In the genomic region with DNA sequence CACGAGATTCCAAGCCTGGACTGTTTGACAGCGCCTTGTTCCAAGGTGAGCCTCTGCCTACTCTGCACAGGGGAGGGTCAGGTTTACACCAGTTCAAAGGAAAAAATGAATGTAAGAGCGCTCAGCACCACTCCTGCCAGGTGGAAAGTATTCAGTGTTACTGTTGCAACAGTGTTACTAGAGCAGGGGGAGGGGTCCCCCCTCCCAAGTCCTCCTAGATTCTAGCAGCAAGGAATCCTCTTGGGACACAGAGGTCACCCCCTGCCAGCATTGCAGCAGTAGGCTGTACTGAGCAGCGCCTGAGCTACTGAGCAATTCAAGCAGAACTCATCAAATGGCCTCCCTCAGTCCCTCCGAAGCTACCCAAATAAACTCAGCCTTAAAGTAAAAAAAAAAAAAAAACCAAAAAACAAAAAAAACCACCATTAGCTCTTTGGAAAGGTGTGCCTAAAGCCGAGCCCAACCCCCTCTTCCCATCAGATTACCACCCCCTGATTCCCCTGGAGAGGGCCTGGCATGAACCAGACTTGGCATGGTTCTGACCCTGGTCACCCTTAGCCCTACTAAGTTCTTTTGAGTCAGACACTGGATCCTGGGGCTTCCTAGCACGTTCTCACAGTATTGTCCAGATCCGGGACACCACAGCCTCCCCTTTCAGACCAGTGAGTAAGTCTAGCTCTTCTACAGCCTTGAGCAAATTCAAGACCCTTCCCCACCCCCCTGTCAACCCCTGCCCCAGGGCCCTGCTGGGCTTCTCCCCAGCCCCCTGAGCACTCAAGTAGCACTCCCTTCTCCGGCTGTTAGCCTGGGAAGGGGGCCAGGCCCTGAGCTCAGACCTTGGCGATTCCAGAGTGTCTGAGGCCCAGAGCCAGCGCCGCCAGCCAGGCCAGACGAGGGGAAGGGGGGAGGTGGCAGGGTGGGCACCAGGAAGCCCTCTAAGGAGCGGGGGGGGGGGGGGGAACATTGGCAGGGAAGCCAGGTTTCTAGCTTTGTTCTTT, we compare ENCODE assay signal across 8 mouse cellular contexts. TPM values are rescaled to one million over a fixed set of nuclear protein-coding genes. Genes with fewer than 3 reads are reported as not detected.
A peak's percentile ranks its signal among the peaks of the same experiment; 100 is the strongest.
DNase-seq lines count a peak whose midpoint lies in the region; ATAC-seq and TF ChIP-seq lines count a peak whose summit lies in the region.

Ltbp3 (plus strand) TSS at position 585 of the 998 bp plus-strand sequence.

- no peaks in the 10 kb centered on the region for H3K9me3 ChIP-seq in ES-E14 (ENCODE audit: control insufficient read depth, insufficient read depth, low read depth, low read length)
- no peaks in the 10 kb centered on the region for H3K9me3 ChIP-seq in forebrain, embryonic 16.5 days (ENCODE audit: control insufficient read depth, low read length)
- no peaks in the 10 kb centered on the region for H3K9me3 ChIP-seq in hindbrain, embryonic 11.5 days (ENCODE audit: control insufficient read depth, low read length)
- no peaks in the 10 kb centered on the region for H3K9me3 ChIP-seq in midbrain, embryonic 10.5 days (replicated peaks)

- ATAC-seq in forebrain, embryonic 16.5 days = peak; percentile 80
- ATAC-seq in hindbrain, embryonic 11.5 days (ENCODE audit: low FRiP score) = no peak

- in situ Hi-C loops in ES-E14 (cut with MboI; ENCODE audit: low sequenced_read_pairs in 2 of 2, unreplicated experiment in 2 of 2) = no loop called here

- peak within 1 kb of the TSS; percentile 62 for H3K9ac ChIP-seq in ES-E14 (ENCODE audit: insufficient read depth, low read depth, low read length, poor library complexity, severe bottlenecking)
- H3K9ac ChIP-seq in forebrain, embryonic 16.5 days (replicated peaks; ENCODE audit: low read depth, low read length) = peak within 1 kb of the TSS; percentile 82
- peak within 1 kb of the TSS; percentile 85 for H3K9ac ChIP-seq in hindbrain, embryonic 11.5 days (ENCODE audit: low read depth, low read length)

- no peak for TF ChIP-seq POLR2A in bone marrow macrophage, adult 2 months (IDR thresholded peaks at IDR 0.05; ENCODE audit: borderline replicate concordance, low read depth, low read length)

- WGBS in forebrain, embryonic 16.5 days = 12% methylated on average over 13 of the region's 14 CpGs
- 19% methylated on average over 9 of the region's 14 CpGs for WGBS in hindbrain, embryonic 11.5 days
- WGBS in midbrain, embryonic 10.5 days = 14% methylated on average over 11 of the region's 14 CpGs

- H3K36me3 ChIP-seq in ES-E14 (ENCODE audit: control insufficient read depth, insufficient read depth, low read length, poor library complexity, severe bottlenecking) = no peaks in the 10 kb centered on the region
- no peaks in the 10 kb centered on the region for H3K36me3 ChIP-seq in forebrain, embryonic 16.5 days (ENCODE audit: control insufficient read depth, insufficient read depth)
- no peaks in the 10 kb centered on the region for H3K36me3 ChIP-seq in hindbrain, embryonic 11.5 days (ENCODE audit: control insufficient read depth, insufficient read depth, low read length)
- H3K36me3 ChIP-seq in midbrain, embryonic 10.5 days = no peaks in the 10 kb centered on the region

- no peak within 1 kb of the TSS for H3K27ac ChIP-seq in ES-E14 (ENCODE audit: insufficient read depth, low read depth, low read length, poor library complexity, severe bottlenecking)
- no peak within 1 kb of the TSS for H3K27ac ChIP-seq in bone marrow macrophage, adult 2 months (ENCODE audit: insufficient read depth, low read depth, low read length)
- peak within 1 kb of the TSS; percentile 89 for H3K27ac ChIP-seq in forebrain, embryonic 16.5 days (ENCODE audit: low read length)
- no peak within 1 kb of the TSS for H3K27ac ChIP-seq in hindbrain, embryonic 11.5 days (ENCODE audit: low read depth, low read length)
- peak within 1 kb of the TSS; percentile 82 for H3K27ac ChIP-seq in midbrain, embryonic 10.5 days (replicated peaks)

- 0 out of 4 replicates have a peak, but pooled peaks cover 0 to 4% of the 10 kb centered on the region in 2 experiments for H3K4me1 ChIP-seq in ES-E14 (ENCODE audit: control insufficient read depth in 2 of 2, insufficient read depth in 2 of 2, low read length in 2 of 2, poor library complexity in 1 of 2)
- peaks cover 10% of the 10 kb centered on the region for H3K4me1 ChIP-seq in bone marrow macrophage, adult 2 months (ENCODE audit: control insufficient read depth, insufficient read depth, low read length)
- peaks cover 35% of the 10 kb centered on the region for H3K4me1 ChIP-seq in forebrain, embryonic 16.5 days (replicated peaks; ENCODE audit: control insufficient read depth, insufficient read depth, low read length)
- H3K4me1 ChIP-seq in hindbrain, embryonic 11.5 days (replicated peaks; ENCODE audit: control insufficient read depth, insufficient read depth, low read length) = peaks cover 5% of the 10 kb centered on the region; the same call in 1 of the 2 replicates
- H3K4me1 ChIP-seq in midbrain, embryonic 10.5 days = peaks cover 41% of the 10 kb centered on the region

- no peak for TF ChIP-seq CTCF in bone marrow macrophage, adult 2 months (IDR thresholded peaks at IDR 0.05; ENCODE audit: low read depth, low read length)

- H3K4me3 ChIP-seq in ES-E14 (ENCODE audit: insufficient read depth in 1 of 2, low read depth in 1 of 2, low read length in 2 of 2, poor library complexity in 1 of 2, severe bottlenecking in 1 of 2) = peak within 1 kb of the TSS; percentile 57 to 63
- peak within 1 kb of the TSS; percentile 51 for H3K4me3 ChIP-seq in bone marrow macrophage, adult 2 months (ENCODE audit: insufficient read depth, low read length)
- peak within 1 kb of the TSS; percentile 64 for H3K4me3 ChIP-seq in forebrain, embryonic 16.5 days (replicated peaks; ENCODE audit: low read length)
- peak within 1 kb of the TSS; percentile 59 for H3K4me3 ChIP-seq in hindbrain, embryonic 11.5 days (ENCODE audit: low read depth, low read length)
- H3K4me3 ChIP-seq in midbrain, embryonic 10.5 days = peak within 1 kb of the TSS; percentile 68

- H3K4me2 ChIP-seq in forebrain, embryonic 16.5 days (ENCODE audit: low read length) = peak within 1 kb of the TSS; percentile 99
- H3K4me2 ChIP-seq in hindbrain, embryonic 11.5 days (replicated peaks; ENCODE audit: low read depth, low read length) = peak within 1 kb of the TSS; percentile 100

- 0 out of 2 replicates have a peak, but pooled peaks cover 4% of the 10 kb centered on the region for H3K27me3 ChIP-seq in forebrain, embryonic 16.5 days (replicated peaks; ENCODE audit: control insufficient read depth, insufficient read depth, low read length)
- H3K27me3 ChIP-seq in hindbrain, embryonic 11.5 days (ENCODE audit: control insufficient read depth, insufficient read depth, low read length) = peaks cover 45% of the 10 kb centered on the region
- peaks cover 82% of the 10 kb centered on the region for H3K27me3 ChIP-seq in midbrain, embryonic 10.5 days (ENCODE audit: low read depth, poor library complexity, severe bottlenecking)

- no peak for DNase-seq in ES-E14 (ENCODE audit: low read depth, low spot score)
- DNase-seq in hindbrain, embryonic 11.5 days (ENCODE audit: low spot score) = no peak
- DNase-seq in left cerebral cortex, adult 8-10 months (ENCODE audit: low spot score in 2 of 2) = no peak
- no peak for DNase-seq in midbrain, embryonic 10.5 days (ENCODE audit: low spot score)
- peak; percentile 85 to 88 for DNase-seq in urinary bladder, postnatal 4 days (ENCODE audit: low spot score in 2 of 2)
- DNase-seq in right cerebral cortex, postnatal 14 days = no peak

TF ChIP-seq in ES-E14, 5 proteins besides CTCF, POLR2A, EP300 and RAD21:
- no peak for TF ChIP-seq ZC3H11A (IDR thresholded peaks at IDR 0.05; ENCODE audit: borderline replicate concordance, low read depth, low read length)

RNA-seq across cellular contexts. Expression of gene Ltbp3, which starts in this region (rescaled TPM):
- 7.0 and 7.8 TPM in 2 replicates for total RNA-seq in ES-E14 (2012; rRNA removed)
- polyA plus RNA-seq in bone marrow macrophage, adult 2 months (2012; ENCODE audit: insufficient read depth, insufficient read length, missing spikeins) = 11.4 and 15.7 TPM in 2 replicates
- 11.4 and 11.6 TPM in 2 replicates for polyA plus RNA-seq in forebrain, embryonic 16.5 days (2015; fragmentation: Nextera tagmentation; extraction: Ambion mirVana)
- 3.5 and 3.8 TPM in 2 replicates for polyA plus RNA-seq in hindbrain, embryonic 11.5 days (2014; fragmentation: Nextera tagmentation; extraction: Ambion mirVana)
- 10 to 100 TPM; 35.0 to 42.2 (median 41.3) TPM for total RNA-seq in left cerebral cortex, adult 8-10 months (2022)
- polyA plus RNA-seq in midbrain, embryonic 10.5 days (2016; fragmentation: Nextera tagmentation; extraction: Ambion mirVana) = 2.9 and 3.1 TPM in 2 replicates

Comparison
In these comparisons a context has a peak if more than half of its experiments do, and no peak if none do; other contexts are left out.
1. DNase-seq: peak in urinary bladder, postnatal 4 days (2 of 2); none in ES-E14 (single experiment), hindbrain, embryonic 11.5 days (single experiment), left cerebral cortex, adult 8-10 months (0 of 2), midbrain, embryonic 10.5 days (single experiment) and right cerebral cortex, postnatal 14 days (single experiment).
2. H3K27ac ChIP-seq: peak in forebrain, embryonic 16.5 days (single experiment) and midbrain, embryonic 10.5 days (single experiment); none in ES-E14 (single experiment), bone marrow macrophage, adult 2 months (single experiment) and hindbrain, embryonic 11.5 days (single experiment).
3. Peak in every context shown above with its lines, with median percentiles within 50 percentile points of each other: H3K4me3 ChIP-seq and H3K9ac ChIP-seq.